Mouse (Mus musculus) liver, adult 2 months (tissue): ENCODE measurements around the gene Dcp1a.

Experiments
- CTCF ChIP-seq: fragments of 200-500 bp; IDR thresholded peaks from 2 replicates; pipeline ENCODE4 v1.5.1; 2011; ENCODE audit warnings: low read depth, low read length, control low read depth
- POLR2A ChIP-seq: fragments of 200-500 bp; IDR thresholded peaks from 2 replicates; pipeline ENCODE4 v1.6.1; 2011; ENCODE audit warnings: low read length, control low read depth; ENCODE audit not compliant: insufficient read depth; ENCODE audit errors: extremely low read depth

DNA sequence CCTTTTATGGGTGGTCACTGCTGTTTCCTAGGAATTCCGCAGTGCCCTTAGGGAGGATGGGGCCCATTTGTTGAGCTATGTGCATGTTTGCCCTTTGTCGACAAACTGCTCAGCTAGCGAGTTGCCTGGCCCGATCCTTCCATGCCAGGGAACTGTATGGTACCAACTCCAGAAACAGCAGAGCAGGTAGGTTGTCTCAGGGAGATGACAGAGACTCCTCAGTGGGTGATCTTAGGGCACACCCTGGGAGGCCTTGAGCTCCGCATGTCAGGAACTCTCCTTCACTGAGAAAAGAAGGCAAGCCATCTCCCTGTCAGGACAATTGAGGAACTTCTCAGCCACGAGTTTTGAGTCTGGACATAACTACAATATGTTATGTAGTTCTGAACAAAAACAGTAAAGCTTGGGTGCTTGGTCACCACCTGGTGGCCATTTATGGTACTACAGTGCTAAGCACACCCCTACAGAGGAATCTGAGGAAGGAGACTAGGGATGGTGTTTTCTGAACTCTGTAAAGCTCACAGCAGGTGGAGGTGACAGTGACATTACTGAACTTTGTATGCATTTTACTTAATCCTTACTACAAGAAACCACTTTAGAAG, 94.7 kb downstream of the Dcp1a start:
- TF ChIP-seq POLR2A: no peak
- TF ChIP-seq CTCF: peak; percentile 46
